Mouse (Mus musculus) thymus, adult 2 months (tissue): Measurements from ENCODE around the gene Rnf212.

Experiments
- CTCF ChIP-seq: fragments of 200-500 bp; IDR thresholded peaks from 2 replicates; pipeline ENCODE4 v1.5.1; 2012; ENCODE audit warnings: mild to moderate bottlenecking, control low read depth, low read length, moderate library complexity, borderline replicate concordance; ENCODE audit not compliant: control insufficient read depth, poor library complexity, insufficient read depth; ENCODE audit errors: extremely low read depth
- POLR2A ChIP-seq: fragments of 200-500 bp; IDR thresholded peaks from 2 replicates; pipeline ENCODE4 v1.6.1; 2012; ENCODE audit warnings: mild to moderate bottlenecking, low read length, control low read depth, moderate library complexity; ENCODE audit not compliant: control insufficient read depth, poor library complexity, insufficient read depth; ENCODE audit errors: extremely low read depth

GRCm38 (mm10) chr5:108680871-108681270, 93.9 kb downstream of the Rnf212 start:
- TF ChIP-seq CTCF (no peak), POLR2A (no peak)
